Mouse (Mus musculus) embryonic facial prominence, embryonic 13.5 days (tissue): ENCODE measurements at regions not wholly inside any gene's neighbourhood (a gene's known extent, or its start where the extent isn't known, plus 50 kb on each side); places are given as distances from the start of the nearest gene placed in this dataset.

Source experiments
- ATAC-seq: fragments of 200-750 bp; cut with Nextera tagmentation; 2 replicates; pipeline ENCODE4 v1.8.0; 2017; ENCODE audit warnings: low read depth; ENCODE audit not compliant: insufficient number of reproducible peaks, insufficient read depth, low FRiP score, low TSS enrichment
- H3K27ac ChIP-seq: fragments of 300-500 bp; sonication (generic); 2 replicates; pipeline ENCODE4 v1.5.1; 2015; ENCODE audit warnings: moderate library complexity, mild to moderate bottlenecking, inconsistent platforms
- H3K27me3 ChIP-seq: fragments of 300-500 bp; sonication (generic); 2 replicates; pipeline ENCODE4 v1.6.1; 2015; ENCODE audit warnings: mild to moderate bottlenecking, inconsistent platforms
- H3K36me3 ChIP-seq: fragments of 300-500 bp; sonication (generic); 2 replicates; pipeline ENCODE4 v1.6.1; 2015; ENCODE audit warnings: mild to moderate bottlenecking, inconsistent platforms
- H3K4me1 ChIP-seq: fragments of 300-500 bp; sonication (generic); 2 replicates; pipeline ENCODE4 v1.6.1; 2015; ENCODE audit warnings: inconsistent platforms
- H3K4me2 ChIP-seq: fragments of 300-500 bp; sonication (generic); 2 replicates; pipeline ENCODE4 v1.6.1; 2015; ENCODE audit warnings: moderate library complexity, mild to moderate bottlenecking, inconsistent platforms
- H3K4me3 ChIP-seq: fragments of 300-500 bp; sonication (generic); 2 replicates; pipeline ENCODE4 v1.5.1; 2015; ENCODE audit warnings: mild to moderate bottlenecking, inconsistent platforms
- H3K9ac ChIP-seq: fragments of 300-500 bp; sonication (generic); 2 replicates; pipeline ENCODE4 v1.6.1; 2015; ENCODE audit warnings: mild to moderate bottlenecking, inconsistent platforms
- H3K9me3 ChIP-seq: fragments of 300-500 bp; sonication (generic); 2 replicates; pipeline ENCODE4 v1.6.1; 2016; ENCODE audit warnings: inconsistent platforms
- WGBS: fragments of 180-500 bp; shearing (Covaris S2); methylation state at CpG from one replicate; pipeline ENCODE4 v1.1.7; 2015; ENCODE audit warnings: mixed read lengths; 5-methylcytosine and 5-hydroxymethylcytosine counted together

- 0 out of 2 replicates have a peak, but pooled peaks cover 7% of the 10 kb centered on the region for H3K4me1 ChIP-seq
- H3K4me3 ChIP-seq, result no peak overlapping the region
- no peaks in the 10 kb centered on the region for H3K9me3 ChIP-seq
- 72% methylated on average over 6 of the region's 6 CpGs for WGBS
- H3K9ac ChIP-seq, result no peak overlapping the region
- H3K36me3 ChIP-seq, result no peaks in the 10 kb centered on the region
- no peaks in the 10 kb centered on the region for H3K27me3 ChIP-seq
- H3K27ac ChIP-seq, result no peak overlapping the region
- ATAC-seq, result no peak
- no peak overlapping the region for H3K4me2 ChIP-seq
Observed at GRCm38 (mm10) chr14:54185265-54185830, 68.6 kb downstream of the Dad1 start.

GRCm38 (mm10) chr14:54183873-54184272 is 70.0 kb downstream of the Dad1 start:
- Histone ChIP-seq H3K4me1 (0 out of 2 replicates have a peak, but pooled peaks cover 7% of the 10 kb centered on the region), H3K27me3 (no peaks in the 10 kb centered on the region), H3K9me3 (no peaks in the 10 kb centered on the region), H3K9ac (no peak overlapping the region), H3K36me3 (no peaks in the 10 kb centered on the region), H3K4me2 (no peak overlapping the region), H3K27ac (no peak overlapping the region), H3K4me3 (no peak overlapping the region)
- WGBS, result 90% methylated on average over 3 of the region's 3 CpGs
- ATAC-seq, result no peak

- Histone ChIP-seq H3K9me3 (no peaks in the 10 kb centered on the region), H3K9ac (no peak overlapping the region), H3K27ac (no peak overlapping the region), H3K27me3 (no peaks in the 10 kb centered on the region), H3K4me1 (0 out of 2 replicates have a peak, but pooled peaks cover 7% of the 10 kb centered on the region), H3K4me2 (no peak overlapping the region), H3K36me3 (no peaks in the 10 kb centered on the region), H3K4me3 (no peak overlapping the region)
- ATAC-seq, result no peak
- WGBS, result 75% methylated on average over 10 of the region's 10 CpGs
Observed at GRCm38 (mm10) chr14:54182838-54183237, 71.1 kb downstream of the Dad1 start.

GRCm38 (mm10) chr14:54181306-54181705 is 72.6 kb downstream of the Dad1 start:
- Histone ChIP-seq H3K9me3 (no peaks in the 10 kb centered on the region), H3K9ac (no peak overlapping the region), H3K36me3 (no peaks in the 10 kb centered on the region), H3K27ac (no peak overlapping the region), H3K4me2 (no peak overlapping the region), H3K4me1 (0 out of 2 replicates have a peak, but pooled peaks cover 7% of the 10 kb centered on the region), H3K27me3 (no peaks in the 10 kb centered on the region), H3K4me3 (no peak overlapping the region)
- WGBS, result 92% methylated on average over 3 of the region's 3 CpGs
- ATAC-seq, result no peak

GRCm38 (mm10) chr14:54180754-54181153 is 73.2 kb downstream of the Dad1 start:
- Histone ChIP-seq H3K27ac (no peak overlapping the region), H3K27me3 (no peaks in the 10 kb centered on the region), H3K9ac (no peak overlapping the region), H3K9me3 (no peaks in the 10 kb centered on the region), H3K4me1 (0 out of 2 replicates have a peak, but pooled peaks cover 7% of the 10 kb centered on the region), H3K36me3 (no peaks in the 10 kb centered on the region), H3K4me3 (no peak overlapping the region), H3K4me2 (no peak overlapping the region)
- no peak for ATAC-seq
- 89% methylated on average over 3 of the region's 3 CpGs for WGBS

- H3K4me2 ChIP-seq, result no peak overlapping the region
- H3K9ac ChIP-seq, result no peak overlapping the region
- H3K27ac ChIP-seq, result no peak overlapping the region
- WGBS, result 61% methylated on average over 3 of the region's 3 CpGs
- H3K4me1 ChIP-seq, result 0 out of 2 replicates have a peak, but pooled peaks cover 7% of the 10 kb centered on the region
- no peak for ATAC-seq
- no peak overlapping the region for H3K4me3 ChIP-seq
- H3K36me3 ChIP-seq, result no peaks in the 10 kb centered on the region
- no peaks in the 10 kb centered on the region for H3K27me3 ChIP-seq
- H3K9me3 ChIP-seq, result no peaks in the 10 kb centered on the region
Observed at GRCm38 (mm10) chr14:54180271-54180670, 73.6 kb downstream of the Dad1 start.

- WGBS, result 88% methylated on average over 3 of the region's 3 CpGs
- no peaks in the 10 kb centered on the region for H3K9me3 ChIP-seq
Observed at GRCm38 (mm10) chr14:54178856-54179255, 75.0 kb downstream of the Dad1 start.

GRCm38 (mm10) chr14:54176469-54176868 is 77.4 kb downstream of the Dad1 start:
- Histone ChIP-seq H3K4me3 (no peak overlapping the region), H3K4me2 (no peak overlapping the region), H3K27me3 (no peaks in the 10 kb centered on the region), H3K27ac (no peak overlapping the region), H3K9ac (no peak overlapping the region), H3K36me3 (no peaks in the 10 kb centered on the region), H3K9me3 (no peaks in the 10 kb centered on the region), H3K4me1 (peaks cover 7% of the 10 kb centered on the region; the same call in 1 of the 2 replicates)
- WGBS, result 81% methylated on average over 14 of the region's 14 CpGs
- no peak for ATAC-seq

More at GRCm38 (mm10) chr14:54178856-54179255, 75.0 kb downstream of the Dad1 start:
- Histone ChIP-seq H3K4me1 (0 out of 2 replicates have a peak, but pooled peaks cover 7% of the 10 kb centered on the region), H3K27ac (no peak overlapping the region), H3K4me3 (no peak overlapping the region), H3K9ac (no peak overlapping the region), H3K27me3 (no peaks in the 10 kb centered on the region), H3K4me2 (no peak overlapping the region), H3K36me3 (no peaks in the 10 kb centered on the region)
- ATAC-seq, result no peak

- Histone ChIP-seq H3K27ac (no peak overlapping the region), H3K36me3 (no peaks in the 10 kb centered on the region), H3K9ac (no peak overlapping the region), H3K4me1 (peaks cover 4% of the 10 kb centered on the region; the same call in 1 of the 2 replicates), H3K4me3 (no peak overlapping the region), H3K27me3 (no peaks in the 10 kb centered on the region), H3K4me2 (no peak overlapping the region), H3K9me3 (no peaks in the 10 kb centered on the region)
- ATAC-seq, result no peak
- 72% methylated on average over 5 of the region's 5 CpGs for WGBS
Observed at GRCm38 (mm10) chr14:54175476-54175875, 78.4 kb downstream of the Dad1 start.

- H3K4me2 ChIP-seq, result no peak overlapping the region
- WGBS, result 80% methylated on average over 5 of the region's 5 CpGs
- no peak overlapping the region for H3K4me3 ChIP-seq
- no peaks in the 10 kb centered on the region for H3K27me3 ChIP-seq
- H3K4me1 ChIP-seq, result peaks cover 4% of the 10 kb centered on the region; the same call in 1 of the 2 replicates
- no peak overlapping the region for H3K27ac ChIP-seq
- H3K36me3 ChIP-seq, result no peaks in the 10 kb centered on the region
- no peaks in the 10 kb centered on the region for H3K9me3 ChIP-seq
- no peak for ATAC-seq
- no peak overlapping the region for H3K9ac ChIP-seq
Observed at GRCm38 (mm10) chr14:54173316-54173715, 80.6 kb downstream of the Dad1 start.

GRCm38 (mm10) chr14:54169254-54169653 is 84.7 kb downstream of the Dad1 start:
- H3K27me3 ChIP-seq, result no peaks in the 10 kb centered on the region
- no peak overlapping the region for H3K9ac ChIP-seq
- peaks cover 15% of the 10 kb centered on the region for H3K4me1 ChIP-seq
- 88% methylated on average over 7 of the region's 7 CpGs for WGBS
- H3K36me3 ChIP-seq, result no peaks in the 10 kb centered on the region
- H3K4me3 ChIP-seq, result no peak overlapping the region
- H3K27ac ChIP-seq, result no peak overlapping the region
- ATAC-seq, result no peak
- H3K4me2 ChIP-seq, result no peak overlapping the region
- H3K9me3 ChIP-seq, result no peaks in the 10 kb centered on the region

- no peak overlapping the region for H3K27ac ChIP-seq
- H3K9ac ChIP-seq, result no peak overlapping the region
- peaks cover 15% of the 10 kb centered on the region for H3K4me1 ChIP-seq
- 62% methylated on average over 4 of the region's 4 CpGs for WGBS
- H3K9me3 ChIP-seq, result no peaks in the 10 kb centered on the region
- H3K4me3 ChIP-seq, result no peak overlapping the region
- ATAC-seq, result no peak
- H3K36me3 ChIP-seq, result no peaks in the 10 kb centered on the region
- no peaks in the 10 kb centered on the region for H3K27me3 ChIP-seq
- H3K4me2 ChIP-seq, result no peak overlapping the region
Observed at GRCm38 (mm10) chr14:54168414-54168931, 85.4 kb downstream of the Dad1 start.
